Mouse (Mus musculus): ENCODE results near the gene Gm8206. TPM values are rescaled to one million over a fixed set of nuclear protein-coding genes. Genes with fewer than 3 reads are reported as not detected.
A peak's percentile ranks its signal among the peaks of the same experiment; 100 is the strongest.
"Not testable (repeated sequence)": the region's sequence is repeated elsewhere in the genome, so short reads cannot be mapped to it uniquely, and the experiment has no call there.

Gm8206 gene
- polyA plus RNA-seq (2012; rRNA removed): 0.57 TPM in 2 replicates

DNA sequence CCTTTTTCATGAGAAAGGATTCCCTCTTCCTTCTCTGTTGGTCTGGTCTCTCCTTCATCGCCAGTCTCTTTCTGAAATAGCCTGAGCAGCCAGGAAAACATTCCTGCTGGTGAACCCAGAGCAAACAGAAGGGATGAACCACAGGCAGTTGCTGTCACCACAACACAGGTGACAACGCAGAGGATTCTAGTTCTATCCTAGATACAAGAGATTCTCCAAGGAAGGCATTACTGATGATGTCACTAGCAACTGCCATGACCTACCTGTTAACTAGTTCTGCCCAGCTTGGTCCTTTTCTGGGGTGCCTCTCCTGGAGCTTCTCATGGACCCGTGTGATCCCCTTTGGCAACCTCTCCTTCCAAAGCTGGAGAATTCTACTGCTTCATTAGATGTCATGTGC is at the start of gene Gm8206:
Gene Gm8206, minus strand, starts transcription at position 101 of the 400 bp plus-strand sequence.
- not testable (repeated sequence) for H3K27ac ChIP-seq (ENCODE audit: control insufficient read depth, insufficient read depth, low read depth, low read length); H3K4me1 ChIP-seq (ENCODE audit: control insufficient read depth, insufficient read depth, low read length)

DNA sequence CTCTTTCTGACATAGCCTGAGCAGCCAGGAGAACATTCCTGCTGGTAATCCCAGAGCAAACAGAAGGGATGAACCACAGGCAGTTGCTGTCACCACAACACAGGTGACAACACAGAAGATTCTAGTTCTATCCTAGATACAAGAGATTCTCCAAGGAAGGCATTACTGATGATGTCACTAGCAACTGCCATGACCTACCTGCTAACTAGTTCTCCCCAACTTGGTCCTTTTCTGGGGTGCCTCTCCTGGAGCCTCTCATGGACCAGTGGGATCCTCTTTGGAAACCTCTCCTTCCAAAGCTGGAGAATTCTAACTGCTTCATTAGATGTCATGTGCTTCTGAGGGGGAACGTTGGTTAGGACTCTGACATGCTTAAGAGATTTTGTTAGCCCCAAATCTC is 32.0 kb upstream of the Gm8206 start, which contains the start of gene Gm3476:
Gene Gm3476, minus strand, starts transcription at position 101 of the 400 bp plus-strand sequence.
- not testable (repeated sequence) for H3K4me3 ChIP-seq (ENCODE audit: control insufficient read depth, low read depth, low read length); H3K4me1 ChIP-seq (ENCODE audit: control insufficient read depth, insufficient read depth, low read length); H3K27me3 ChIP-seq (ENCODE audit: control insufficient read depth, insufficient read depth, low read length); H3K36me3 ChIP-seq (ENCODE audit: control insufficient read depth, insufficient read depth, low read length); H3K27ac ChIP-seq (ENCODE audit: control insufficient read depth, insufficient read depth, low read depth, low read length)

More for the DNA sequence above, at the start of gene Gm8206:
- H3K27me3 ChIP-seq (ENCODE audit: control insufficient read depth, insufficient read depth, low read length); H3K36me3 ChIP-seq (ENCODE audit: control insufficient read depth, insufficient read depth, low read length); H3K4me3 ChIP-seq (ENCODE audit: control insufficient read depth, low read depth, low read length): not testable (repeated sequence)

DNA sequence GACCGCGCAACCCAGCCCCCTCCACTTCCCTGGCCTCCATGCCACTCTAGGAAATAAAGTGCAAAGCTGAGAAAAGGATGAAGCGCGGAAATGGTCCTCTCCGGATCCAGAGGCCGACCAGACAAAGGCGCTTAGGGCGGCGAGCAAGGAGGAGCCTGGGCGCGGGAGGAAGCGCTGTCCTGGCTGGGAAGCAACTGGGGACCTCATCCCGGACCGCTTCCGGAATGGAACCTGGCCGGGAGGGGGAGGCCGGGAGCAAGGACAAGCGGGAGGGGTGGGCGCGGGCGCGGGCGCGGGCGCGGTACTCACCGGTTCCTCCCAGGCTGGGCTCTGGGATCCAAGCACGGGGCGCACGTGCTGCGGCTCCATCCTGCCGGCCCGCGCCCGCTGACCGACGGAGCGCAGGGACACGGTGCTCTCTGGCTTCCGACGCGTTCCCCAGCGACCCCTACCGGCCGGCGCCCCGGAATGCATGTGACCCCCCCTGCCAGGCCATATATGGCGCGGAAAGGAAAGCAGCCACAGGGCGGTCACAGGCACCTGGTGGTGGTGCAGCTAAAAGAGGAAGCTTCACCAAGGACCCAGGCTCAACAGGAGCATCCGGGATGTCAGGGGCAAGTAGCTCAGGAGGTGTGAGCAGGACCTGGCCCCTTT is 14.7 kb upstream of the Gm8206 start, which contains the start of gene Gm3468:
Gene Gm3468, minus strand, starts transcription at position 394 of the 654 bp plus-strand sequence.
- H3K27me3 ChIP-seq (ENCODE audit: control insufficient read depth, insufficient read depth, low read length); H3K27ac ChIP-seq (ENCODE audit: control insufficient read depth, insufficient read depth, low read depth, low read length); H3K4me1 ChIP-seq (ENCODE audit: control insufficient read depth, insufficient read depth, low read length); H3K36me3 ChIP-seq (ENCODE audit: control insufficient read depth, insufficient read depth, low read length): not testable (repeated sequence)
- H3K4me3 ChIP-seq (ENCODE audit: control insufficient read depth, low read depth, low read length): peak within 1 kb of the TSS; percentile 38

DNA sequence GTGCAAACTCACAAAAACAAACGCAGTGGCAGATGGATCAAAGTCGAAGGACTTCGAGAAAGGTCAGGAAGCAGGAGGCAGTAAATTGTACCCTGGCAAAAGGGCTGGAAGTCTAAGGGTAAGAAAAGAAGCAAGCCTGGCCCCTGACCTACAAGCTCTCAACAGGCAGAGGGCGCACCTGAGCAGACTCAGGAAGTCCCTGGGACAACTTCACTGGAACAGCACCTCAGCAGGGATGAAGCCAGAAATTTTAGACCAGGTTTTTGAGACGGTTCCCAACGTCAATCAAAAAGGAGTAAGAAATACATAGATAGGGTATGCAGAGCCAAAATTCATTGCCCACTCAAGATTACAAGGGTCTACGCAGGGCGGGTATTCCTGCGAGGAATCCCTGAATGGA is 13.8 kb upstream of the Gm8206 start:
- H3K27ac ChIP-seq (ENCODE audit: control insufficient read depth, insufficient read depth, low read depth, low read length); H3K27me3 ChIP-seq (ENCODE audit: control insufficient read depth, insufficient read depth, low read length); H3K4me3 ChIP-seq (ENCODE audit: control insufficient read depth, low read depth, low read length); H3K36me3 ChIP-seq (ENCODE audit: control insufficient read depth, insufficient read depth, low read length); H3K4me1 ChIP-seq (ENCODE audit: control insufficient read depth, insufficient read depth, low read length): not testable (repeated sequence)

DNA sequence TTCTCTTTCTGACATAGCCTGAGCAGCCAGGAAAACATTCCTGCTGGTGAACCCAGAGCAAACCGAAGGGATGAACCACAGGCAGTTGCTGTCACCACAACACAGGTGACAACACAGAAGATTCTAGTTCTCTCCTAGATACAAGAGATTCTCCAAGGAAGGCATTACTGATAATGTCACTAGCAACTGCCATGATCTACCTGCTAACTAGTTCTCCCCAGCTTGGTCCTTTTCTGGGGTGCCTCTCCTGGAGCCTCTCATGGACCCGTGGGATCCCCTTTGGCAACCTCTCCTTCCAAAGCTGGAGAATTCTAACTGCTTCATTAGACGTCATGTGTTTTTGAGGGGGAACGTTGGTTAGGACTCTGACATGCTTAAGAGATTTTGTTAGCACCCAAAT is 35.6 kb downstream of the Gm8206 start, which contains the start of gene Gm6337:
Gene Gm6337, minus strand, starts transcription at position 101 of the 400 bp plus-strand sequence.
- H3K4me3 ChIP-seq (ENCODE audit: control insufficient read depth, low read depth, low read length); H3K27me3 ChIP-seq (ENCODE audit: control insufficient read depth, insufficient read depth, low read length); H3K27ac ChIP-seq (ENCODE audit: control insufficient read depth, insufficient read depth, low read depth, low read length); H3K36me3 ChIP-seq (ENCODE audit: control insufficient read depth, insufficient read depth, low read length); H3K4me1 ChIP-seq (ENCODE audit: control insufficient read depth, insufficient read depth, low read length): not testable (repeated sequence)

DNA sequence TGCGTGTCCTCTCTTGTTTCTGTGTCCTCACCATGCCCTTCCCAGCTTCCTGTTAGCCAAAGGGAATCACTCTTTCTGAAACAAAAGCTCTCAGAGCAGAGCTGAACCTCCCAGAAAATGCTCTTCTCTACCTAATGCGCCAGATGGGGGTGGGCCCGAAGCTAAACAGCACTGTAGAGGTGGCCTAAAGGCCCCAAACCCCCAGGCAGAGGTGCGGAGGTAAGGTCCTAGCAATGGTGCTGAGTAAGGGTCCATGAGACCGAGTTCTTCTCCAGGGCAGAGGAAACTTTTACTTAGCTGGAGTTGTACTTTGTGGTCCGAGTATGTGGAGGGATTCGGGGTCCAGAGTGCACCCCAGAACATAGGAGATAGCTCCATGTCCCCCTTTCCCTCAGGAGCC is 106.6 kb downstream of the Gm8206 start:
- H3K36me3 ChIP-seq (ENCODE audit: control insufficient read depth, insufficient read depth, low read length); H3K27ac ChIP-seq (ENCODE audit: control insufficient read depth, insufficient read depth, low read depth, low read length); H3K27me3 ChIP-seq (ENCODE audit: control insufficient read depth, insufficient read depth, low read length); H3K4me3 ChIP-seq (ENCODE audit: control insufficient read depth, low read depth, low read length); H3K4me1 ChIP-seq (ENCODE audit: control insufficient read depth, insufficient read depth, low read length): not testable (repeated sequence)

DNA sequence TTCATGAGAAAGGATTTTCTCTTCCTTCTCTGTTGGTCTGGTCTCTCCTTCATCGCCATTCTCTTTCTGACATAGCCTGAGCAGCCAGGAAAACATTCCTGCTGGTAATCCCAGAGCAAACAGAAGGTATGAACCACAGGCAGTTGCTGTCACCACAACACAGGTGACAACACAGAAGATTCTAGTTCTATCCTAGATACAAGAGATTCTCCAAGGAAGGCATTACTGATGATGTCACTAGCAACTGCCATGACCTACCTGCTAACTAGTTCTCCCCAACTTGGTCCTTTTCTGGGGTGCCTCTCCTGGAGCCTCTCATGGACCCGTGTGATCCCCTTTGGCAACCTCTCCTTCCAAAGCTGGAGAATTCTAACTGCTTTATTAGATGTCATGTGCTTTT is 114.7 kb downstream of the Gm8206 start, which contains the start of gene Gm3453:
Gene Gm3453, minus strand, starts transcription at position 101 of the 400 bp plus-strand sequence.
- not testable (repeated sequence) for H3K4me1 ChIP-seq (ENCODE audit: control insufficient read depth, insufficient read depth, low read length); H3K4me3 ChIP-seq (ENCODE audit: control insufficient read depth, low read depth, low read length); H3K27ac ChIP-seq (ENCODE audit: control insufficient read depth, insufficient read depth, low read depth, low read length); H3K36me3 ChIP-seq (ENCODE audit: control insufficient read depth, insufficient read depth, low read length); H3K27me3 ChIP-seq (ENCODE audit: control insufficient read depth, insufficient read depth, low read length)

Other genes with a start within 250 kb of the Gm8206 start
- 0.36 and 0.47 TPM in 2 replicates for gene Gm8237, start 213.6 kb downstream of the Gm8206 start, polyA plus RNA-seq (2012; rRNA removed)
- 0.59 and 0.99 TPM in 2 replicates for gene Gm3248, start 132.2 kb downstream of the Gm8206 start, polyA plus RNA-seq (2012; rRNA removed)
- gene Gm3453, start 114.8 kb downstream of the Gm8206 start, polyA plus RNA-seq (2012; rRNA removed): 6.4 and 6.5 TPM in 2 replicates
- 5.4 and 5.6 TPM in 2 replicates for gene Gm6337, start 35.7 kb downstream of the Gm8206 start, polyA plus RNA-seq (2012; rRNA removed)
- gene Gm3468, start 14.7 kb upstream of the Gm8206 start, polyA plus RNA-seq (2012; rRNA removed): 0.42 and 0.64 TPM in 2 replicates
- gene Gm3476, start 31.9 kb upstream of the Gm8206 start, polyA plus RNA-seq (2012; rRNA removed): 12.6 and 17.1 TPM in 2 replicates
- gene Gm21560, start 125.3 kb upstream of the Gm8206 start, polyA plus RNA-seq (2012; rRNA removed): 0.67 and 1.2 TPM in 2 replicates
- 4.9 and 7.9 TPM in 2 replicates for gene Gm3411, start 193.3 kb upstream of the Gm8206 start, polyA plus RNA-seq (2012; rRNA removed)
- gene Gm21103, start 210.9 kb upstream of the Gm8206 start, polyA plus RNA-seq (2012; rRNA removed): 30.6 and 36.8 TPM in 2 replicates
- 8.6 and 10.2 TPM in 2 replicates for gene Gm3618, start 249.7 kb upstream of the Gm8206 start, polyA plus RNA-seq (2012; rRNA removed)

Data from testis, adult 2 months (tissue).